Mouse (Mus musculus) CH12.LX (cell line): ENCODE measurements at regions not wholly inside any gene's neighbourhood (a gene's known extent, or its start where the extent isn't known, plus 50 kb on each side); places are given as distances from the start of the nearest gene placed in this dataset.

Experiments used
- DNase-seq: peaks from one replicate; pipeline ENCODE4 v3.0.0-alpha.2; 2013; ENCODE audit errors: extremely low read depth
- H3K27ac ChIP-seq: 2 replicates; pipeline ENCODE4 v1.5.1; 2012; ENCODE audit warnings: low read depth, mild to moderate bottlenecking, control low read depth, moderate library complexity; ENCODE audit not compliant: insufficient read depth
- H3K27me3 ChIP-seq: replicated peaks from 2 replicates; pipeline ENCODE3; 2012; ENCODE audit warnings: inconsistent platforms
- H3K36me3 ChIP-seq, 2 experiments: replicated peaks in 1 of 2; 2 replicates each; pipeline versions ENCODE3 to v1.6.1; 2012; ENCODE audit warnings: inconsistent platforms in 1 of 2, low read length in 1 of 2, mild to moderate bottlenecking in 1 of 2, mixed read lengths in 1 of 2, moderate library complexity in 1 of 2; ENCODE audit not compliant: control insufficient read depth in 1 of 2, insufficient read depth in 1 of 2
- H3K4me1 ChIP-seq, 2 experiments: 2 replicates each; pipeline ENCODE4 v1.6.1; 2012; ENCODE audit warnings: inconsistent platforms in 1 of 2, moderate library complexity in 1 of 2; ENCODE audit not compliant: insufficient read depth in 2 of 2, control insufficient read depth in 1 of 2
- H3K4me2 ChIP-seq: 2 replicates; pipeline ENCODE4 v1.6.1; 2012; ENCODE audit warnings: low read depth, mild to moderate bottlenecking, control low read depth; ENCODE audit not compliant: poor library complexity, insufficient read depth, severe bottlenecking
- H3K4me3 ChIP-seq, 3 experiments: fragments of 150-350 bp in 1 of 3; sonication (generic) in 1 of 3; replicated peaks in 1 of 3; 2 replicates each; pipeline versions ENCODE3 to v1.5.1; 2011 to 2012; ENCODE audit warnings: low read depth in 2 of 3, low read length in 2 of 3, mild to moderate bottlenecking in 2 of 3, moderate library complexity in 2 of 3, control low read depth in 1 of 3, improper control_type of control experiment in 1 of 3, inconsistent platforms in 1 of 3, mixed read lengths in 1 of 3; ENCODE audit not compliant: poor library complexity in 1 of 3
- H3K79me2 ChIP-seq: replicated peaks from 2 replicates; pipeline ENCODE4 v1.6.1; 2012; ENCODE audit warnings: mild to moderate bottlenecking, moderate library complexity; ENCODE audit not compliant: control insufficient read depth, poor library complexity, insufficient read depth, severe bottlenecking; ENCODE audit errors: extremely low read depth
- H3K9ac ChIP-seq: 2 replicates; pipeline ENCODE4 v1.6.1; 2012; ENCODE audit warnings: low read depth, mild to moderate bottlenecking, control low read depth, moderate library complexity; ENCODE audit not compliant: insufficient read depth
- H3K9me3 ChIP-seq: replicated peaks from 2 replicates; pipeline ENCODE3; 2012; ENCODE audit warnings: low read length, inconsistent platforms, mixed read lengths
- BHLHE40 ChIP-seq: IDR thresholded peaks from 2 replicates; pipeline ENCODE4 v1.6.1; 2011; ENCODE audit warnings: mild to moderate bottlenecking, low read depth, low read length, improper control_type of control experiment
- CHD1 ChIP-seq: IDR thresholded peaks from 2 replicates; pipeline ENCODE4 v1.6.1; 2012; ENCODE audit warnings: low read depth, low read length, improper control_type of control experiment, inconsistent platforms
- CHD2 ChIP-seq: IDR thresholded peaks from 2 replicates; pipeline ENCODE4 v1.6.1; 2011; ENCODE audit warnings: low read length, improper control_type of control experiment
- CTCF ChIP-seq, 2 experiments: IDR thresholded peaks in 1 of 2; conservative IDR thresholded peaks in 1 of 2; 2 replicates each; pipeline ENCODE4 v1.5.1; 2011 to 2012; ENCODE audit warnings: low read depth in 2 of 2, low read length in 2 of 2, improper control_type of control experiment in 1 of 2, inconsistent platforms in 1 of 2, mild to moderate bottlenecking in 1 of 2, moderate library complexity in 1 of 2
- EP300 ChIP-seq: IDR thresholded peaks from 2 replicates; pipeline ENCODE4 v1.6.1; 2011; ENCODE audit warnings: low read length, improper control_type of control experiment
- ETS1 ChIP-seq: conservative IDR thresholded peaks from 2 replicates; pipeline ENCODE4 v1.6.1; 2012; ENCODE audit warnings: low read depth, mild to moderate bottlenecking, inconsistent platforms, low read length, improper control_type of control experiment, moderate library complexity
- HCFC1 ChIP-seq: IDR thresholded peaks from 2 replicates; pipeline ENCODE4 v1.6.1; 2012; ENCODE audit warnings: low read depth, mild to moderate bottlenecking, inconsistent platforms, low read length, improper control_type of control experiment
- IRF4 ChIP-seq: IDR thresholded peaks from 2 replicates; pipeline ENCODE4 v1.6.1; 2014; ENCODE audit warnings: low read depth, mild to moderate bottlenecking, inconsistent platforms, low read length, improper control_type of control experiment
- JUND ChIP-seq: conservative IDR thresholded peaks from 2 replicates; pipeline ENCODE4 v1.6.1; 2011; ENCODE audit warnings: low read depth, low read length, improper control_type of control experiment
- MAFK ChIP-seq: IDR thresholded peaks from 2 replicates; pipeline ENCODE4 v1.6.1; 2011; ENCODE audit warnings: low read length, improper control_type of control experiment; ENCODE audit not compliant: insufficient replicate concordance
- MEF2A ChIP-seq: IDR thresholded peaks from 2 replicates; pipeline ENCODE4 v1.6.1; 2014; ENCODE audit warnings: low read depth, mild to moderate bottlenecking, inconsistent platforms, low read length, improper control_type of control experiment, borderline replicate concordance
- MXI1 ChIP-seq: IDR thresholded peaks from 2 replicates; pipeline ENCODE4 v1.6.1; 2011; ENCODE audit warnings: mild to moderate bottlenecking, low read depth, low read length, improper control_type of control experiment
- NELFE ChIP-seq: IDR thresholded peaks from 2 replicates; pipeline ENCODE4 v1.6.1; 2011; ENCODE audit warnings: low read depth, low read length, improper control_type of control experiment
- NRF1 ChIP-seq: IDR thresholded peaks from 2 replicates; pipeline ENCODE4 v1.6.1; 2014; ENCODE audit warnings: low read depth, mild to moderate bottlenecking, inconsistent platforms, low read length, improper control_type of control experiment, moderate library complexity
- POLR2A ChIP-seq: IDR thresholded peaks from 2 replicates; pipeline ENCODE4 v1.6.1; 2011; ENCODE audit warnings: low read depth, mild to moderate bottlenecking, improper control_type of control experiment, low read length
- POLR2AphosphoS2 ChIP-seq: IDR thresholded peaks from 2 replicates; pipeline ENCODE4 v1.6.1; 2011; ENCODE audit warnings: low read depth, low read length, improper control_type of control experiment
- RAD21 ChIP-seq: IDR thresholded peaks from 2 replicates; pipeline ENCODE4 v1.6.1; 2011; ENCODE audit warnings: low read depth, mild to moderate bottlenecking, low read length, improper control_type of control experiment, moderate library complexity
- SIN3A ChIP-seq: IDR thresholded peaks from 2 replicates; pipeline ENCODE4 v1.6.1; 2012; ENCODE audit warnings: low read length, improper control_type of control experiment, inconsistent platforms
- SMC3 ChIP-seq: IDR thresholded peaks from 2 replicates; pipeline ENCODE4 v1.6.1; 2011; ENCODE audit warnings: low read depth, low read length, improper control_type of control experiment
- TCF12 ChIP-seq: IDR thresholded peaks from 2 replicates; pipeline ENCODE4 v1.6.1; 2014; ENCODE audit warnings: low read depth, mild to moderate bottlenecking, inconsistent platforms, low read length, improper control_type of control experiment
- UBTF ChIP-seq: IDR thresholded peaks from 2 replicates; pipeline ENCODE4 v1.6.1; 2012; ENCODE audit warnings: low read depth, mild to moderate bottlenecking, inconsistent platforms, low read length, improper control_type of control experiment, moderate library complexity
- USF1 ChIP-seq: IDR thresholded peaks from 2 replicates; pipeline ENCODE4 v1.6.1; 2014; ENCODE audit warnings: low read depth, mild to moderate bottlenecking, inconsistent platforms, low read length, improper control_type of control experiment
- ZC3H11A ChIP-seq: IDR thresholded peaks from 2 replicates; pipeline ENCODE4 v1.6.1; 2012; ENCODE audit warnings: low read depth, mild to moderate bottlenecking, inconsistent platforms, low read length, improper control_type of control experiment
- ZNF384 ChIP-seq: IDR thresholded peaks from 2 replicates; pipeline ENCODE4 v1.6.1; 2012; ENCODE audit warnings: low read depth, low read length, improper control_type of control experiment, inconsistent platforms
- dilution Hi-C: fragments of 300-500 bp; cut with MboI; formaldehyde crosslinking; loops from 2 replicates; pipeline ENCODE4 v1.14.3; 2020; ENCODE audit warnings: low sequenced_read_pairs; ENCODE audit not compliant: extremely low pct_unique_long_range_greater_than_20kb, extremely low pct_ligation_motif_present
- in situ Hi-C: fragments of 300-500 bp; cut with MboI; formaldehyde crosslinking; loops from 3 replicates; pipeline ENCODE4 v1.14.3; 2019; ENCODE audit warnings: low sequenced_read_pairs, low pct_ligation_motif_present, low pct_unique_long_range_greater_than_20kb, mixed read lengths

DNA sequence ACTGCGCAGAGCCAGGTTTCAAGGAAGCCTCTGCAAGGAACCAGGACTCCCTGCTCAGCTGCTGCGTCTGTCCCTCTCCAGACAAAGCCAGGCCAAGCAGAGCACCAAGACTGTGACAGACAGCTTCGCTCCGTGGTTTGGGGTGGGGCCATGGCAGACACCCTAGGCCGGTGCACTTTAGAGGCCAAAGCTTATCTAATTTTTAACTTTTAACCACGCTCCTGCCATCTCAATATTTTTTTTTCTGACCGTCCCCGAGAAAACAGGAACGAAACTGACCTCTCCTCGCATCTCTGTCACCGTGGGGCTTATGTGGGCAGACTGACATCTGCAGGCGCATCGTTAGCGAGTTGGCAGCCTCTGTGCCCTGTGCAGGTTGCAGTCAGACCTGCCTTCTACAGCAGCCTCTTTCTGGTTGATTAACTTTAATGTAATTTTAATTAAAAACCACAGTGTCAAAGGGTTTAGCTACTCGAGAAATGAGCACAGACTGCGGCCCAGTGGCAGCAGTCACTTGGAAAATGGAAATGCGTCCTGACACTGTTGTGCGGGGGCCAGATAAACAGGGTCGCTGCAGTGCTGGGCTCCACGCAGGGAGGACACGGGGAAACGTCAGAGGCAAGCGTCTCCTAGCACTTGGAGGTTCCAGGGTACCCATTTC is 77.6 kb upstream of the Cmc1 start:
- dilution Hi-C loops = no loop called here

DNA sequence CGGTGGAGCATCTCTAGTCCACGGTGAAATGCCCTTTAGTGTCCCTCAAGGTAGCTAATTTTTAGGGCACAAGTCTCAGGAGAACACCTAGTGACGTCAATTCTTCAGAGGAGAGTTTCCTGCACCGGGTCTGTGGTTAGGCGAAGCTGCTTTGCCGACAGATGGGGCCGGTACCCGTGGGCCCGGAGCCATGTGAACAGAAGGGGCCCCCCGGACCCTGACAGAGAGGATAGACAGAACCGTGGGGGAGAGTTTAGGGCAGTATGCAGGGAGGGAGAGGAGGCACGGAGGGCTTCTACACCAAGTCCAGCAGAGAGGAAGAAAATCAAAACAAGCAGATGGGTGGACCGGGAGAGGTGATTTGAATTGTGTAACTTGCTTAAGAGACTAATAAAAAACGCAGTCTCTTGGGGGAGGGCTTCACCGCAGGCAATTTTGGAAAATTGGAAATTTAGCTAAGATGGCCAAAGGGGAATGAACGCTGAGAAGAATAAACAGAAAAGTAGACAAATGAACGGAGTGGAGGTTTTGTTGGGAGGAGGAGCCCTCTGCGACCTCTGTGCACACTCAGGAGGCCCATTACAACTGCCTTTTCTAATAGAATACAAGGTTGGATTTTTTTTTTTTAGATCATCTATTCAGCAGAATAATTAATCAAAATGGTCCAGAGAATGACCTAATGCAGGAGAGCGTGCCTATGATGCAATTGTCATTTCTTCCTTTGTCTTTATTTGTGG is 78.9 kb upstream of the Cmc1 start:
- H3K79me2 ChIP-seq = no peaks in the 10 kb centered on the region
- H3K4me1 ChIP-seq = peaks cover 5 to 23% of the 10 kb centered on the region in 2 experiments
- peak overlapping the region; percentile 34; the same call in 1 of the 2 replicates for H3K27ac ChIP-seq
- H3K27me3 ChIP-seq = no peaks in the 10 kb centered on the region
- H3K9ac ChIP-seq = no peak overlapping the region
- dilution Hi-C loops = no loop called here
- peak; percentile 54 for DNase-seq
- TF ChIP-seq TCF12 (peak; percentile 81), CHD1 (no peak), BHLHE40 (0 out of 2 replicates have a peak, but pooled peaks have one; percentile 49), USF1 (no peak), MAFK (0 out of 2 replicates have a peak, but pooled peaks have one; percentile 37), SIN3A (no peak), ZNF384 (peak; percentile 7; the same call in 1 of the 2 replicates), MEF2A (peak; percentile 71; the same call in 1 of the 2 replicates), EP300 (peak; percentile 64; the same call in 1 of the 2 replicates), SMC3 (peak; percentile 23), ETS1 (peak; percentile 77), IRF4 (peak; percentile 58; the same call in 1 of the 2 replicates), ZC3H11A (no peak), CHD2 (no peak), NRF1 (no peak), POLR2AphosphoS2 (no peak)
- TF ChIP-seq, all 38 proteins: peak for 9
- Histone ChIP-seq H3K9me3 (no peaks in the 10 kb centered on the region), H3K4me2 (peak overlapping the region; percentile 68), H3K4me3 (no peak overlapping the region), H3K36me3 (no peaks in the 10 kb centered on the region)
- in situ Hi-C loops = no loop called here

More for the DNA sequence above, 77.6 kb upstream of the Cmc1 start:
- Histone ChIP-seq H3K9ac (peak overlapping the region; percentile 41; the same call in 1 of the 2 replicates), H3K79me2 (no peaks in the 10 kb centered on the region), H3K4me3 (peak overlapping the region; percentile 13 to 41 (median 18)), H3K36me3 (no peaks in the 10 kb centered on the region), H3K27me3 (no peaks in the 10 kb centered on the region), H3K9me3 (no peaks in the 10 kb centered on the region), H3K4me1 (peaks cover 5 to 23% of the 10 kb centered on the region in 2 experiments), H3K4me2 (peak overlapping the region; percentile 94), H3K27ac (peak overlapping the region; percentile 27; the same call in 1 of the 2 replicates)
- DNase-seq = peak; percentile 6
- TF ChIP-seq SMC3 (peak; percentile 73), CHD2 (no peak), CHD1 (0 out of 2 replicates have a peak, but pooled peaks have one; percentile 56), CTCF (conservative IDR thresholded peaks at IDR 0.05 in 1 of 2, IDR thresholded peaks at IDR 0.05 in 1 of 2; ENCODE audit: low read depth in 2 of 2, low read length in 2 of 2) (peak in 1 of 2 experiments; percentile 65; a peak in 2 of 4 replicates), ZC3H11A (0 out of 2 replicates have a peak, but pooled peaks have one; percentile 9), BHLHE40 (no peak), UBTF (no peak), USF1 (no peak), POLR2A (no peak), RAD21 (peak; percentile 66), JUND (no peak), NELFE (no peak), HCFC1 (no peak), ZNF384 (peak; percentile 57; the same call in 1 of the 2 replicates), MXI1 (peak; percentile 42; the same call in 1 of the 2 replicates), SIN3A (peak; percentile 53; the same call in 1 of the 2 replicates)
- in situ Hi-C loops = no loop called here
